Mouse (Mus musculus) lung, postnatal 4 days (tissue): ENCODE data around the gene Endov.

Experiments used
- DNase-seq, 2 experiments: peaks; one replicate each; pipeline ENCODE4 v3.0.0; 2021

Endov gene

DNA sequence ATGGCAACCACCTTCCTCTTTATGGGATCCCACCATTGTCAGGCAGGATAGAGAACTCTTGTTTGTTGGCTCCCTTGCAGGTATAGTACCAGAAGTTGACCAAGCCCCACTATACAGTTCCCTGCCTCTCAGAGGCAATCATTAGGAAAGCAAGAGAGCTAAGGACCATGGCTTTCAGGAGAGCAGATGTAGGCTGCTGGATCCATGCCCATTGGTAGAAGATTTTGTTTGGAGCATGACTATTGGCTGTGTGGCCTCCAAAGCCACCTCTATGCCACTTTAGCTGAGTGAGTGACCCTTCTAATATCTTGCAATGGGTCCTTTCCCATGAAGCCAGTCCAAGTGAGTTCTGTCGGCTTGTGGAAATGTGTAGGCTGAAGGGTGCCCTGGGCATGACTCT is 28.2 kb downstream of the Endov start:
- DNase-seq = no peak

DNA sequence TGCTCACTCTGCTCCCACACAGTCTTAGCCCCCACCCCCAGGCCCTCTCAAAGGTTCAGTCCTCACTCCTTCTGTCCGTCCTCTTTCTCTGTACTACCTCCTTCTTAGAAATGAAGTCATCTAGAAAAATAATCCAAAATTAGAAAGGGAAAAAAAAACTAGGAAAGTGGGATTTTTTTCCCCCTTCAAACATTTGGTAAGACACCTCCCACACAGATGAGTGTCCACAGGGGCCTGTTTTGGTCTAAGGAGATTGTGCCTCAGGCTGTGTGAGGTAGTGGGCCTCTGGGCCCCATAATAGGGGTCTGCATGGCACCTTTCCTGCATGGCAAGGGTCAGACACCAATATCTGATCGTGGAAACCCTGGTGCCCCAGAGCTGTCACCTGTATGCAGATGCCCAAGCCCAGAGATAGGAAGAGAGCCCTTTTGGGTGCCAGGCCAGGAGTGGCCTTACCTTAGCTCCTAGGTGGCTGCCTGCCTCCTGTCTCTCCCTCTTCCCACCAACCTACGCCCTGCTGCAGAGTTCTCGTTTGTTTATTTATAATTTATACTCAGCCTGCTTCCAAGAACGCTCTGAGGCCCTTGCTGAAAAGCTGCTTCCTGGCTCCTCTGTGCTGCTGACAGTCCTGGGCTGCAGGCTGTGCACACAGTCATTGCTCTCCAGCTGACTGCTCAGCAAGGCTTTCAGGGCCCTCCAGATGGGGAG is 29.0 kb downstream of the Endov start:
- peak; percentile 29 to 56 for DNase-seq

- DNase-seq = no peak
Measured at GRCm38 (mm10) chr11:119520713-119521063, 29.5 kb downstream of the Endov start.

DNA sequence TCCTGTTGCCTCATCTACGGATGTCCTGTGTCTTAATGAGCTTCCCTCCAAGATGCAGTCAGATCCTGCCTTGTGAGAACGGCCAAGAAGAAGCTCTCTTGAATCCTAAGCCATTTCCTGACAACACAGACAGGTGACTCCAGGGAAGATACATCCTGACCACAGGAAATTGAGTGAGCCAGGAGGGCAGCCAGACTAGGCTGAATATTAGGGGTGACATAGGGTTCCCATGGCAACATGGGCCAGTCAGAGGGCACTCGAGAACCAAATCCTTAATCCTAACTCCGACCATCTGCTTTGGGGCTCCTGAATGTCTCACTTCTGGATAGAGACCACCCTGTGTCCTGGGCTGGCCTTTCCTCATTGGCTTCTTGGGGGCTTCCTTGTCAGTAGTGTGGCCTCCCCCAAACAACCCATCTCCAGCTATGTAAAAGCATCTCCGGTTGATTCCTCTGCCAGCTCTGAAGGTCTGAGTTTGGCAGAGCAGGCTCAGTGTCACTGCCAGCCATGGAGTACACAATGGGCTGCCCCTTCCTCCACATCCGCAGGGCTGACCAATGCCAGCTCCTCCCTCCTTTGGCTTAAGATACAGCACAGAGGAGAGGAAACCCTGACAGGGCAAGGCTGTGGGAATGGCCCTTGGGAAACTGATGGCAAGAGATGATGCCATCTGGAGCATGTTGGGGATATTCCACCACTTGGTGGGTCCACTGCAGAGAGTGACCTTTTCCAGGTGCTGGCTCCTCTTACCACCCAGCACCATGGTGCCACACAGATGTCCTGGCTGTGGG is 31.0 kb downstream of the Endov start:
- peak; percentile 47 to 79 for DNase-seq

- DNase-seq = peak; percentile 55 to 83
Measured at GRCm38 (mm10) chr11:119522779-119523178, 31.6 kb downstream of the Endov start.

DNA sequence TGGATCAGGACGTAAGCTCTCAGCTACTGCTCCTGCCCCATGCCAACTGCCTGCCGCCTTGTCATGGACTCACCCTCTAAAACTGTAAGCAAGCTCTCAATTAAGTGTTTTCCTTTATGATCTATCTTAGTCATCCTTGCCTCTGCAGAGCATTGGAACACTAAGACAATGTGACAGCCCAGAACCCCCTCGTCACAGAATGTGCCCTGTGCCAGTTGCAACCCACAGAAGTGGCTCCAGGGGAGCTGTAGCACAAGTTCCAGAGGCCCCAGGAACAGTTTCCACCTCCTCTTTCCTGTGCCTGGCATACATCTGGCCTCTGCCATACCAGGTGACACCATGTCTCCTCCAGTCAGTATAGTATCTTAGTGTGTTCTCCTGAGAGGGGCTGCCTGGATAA is 32.2 kb downstream of the Endov start:
- DNase-seq = no peak

DNA sequence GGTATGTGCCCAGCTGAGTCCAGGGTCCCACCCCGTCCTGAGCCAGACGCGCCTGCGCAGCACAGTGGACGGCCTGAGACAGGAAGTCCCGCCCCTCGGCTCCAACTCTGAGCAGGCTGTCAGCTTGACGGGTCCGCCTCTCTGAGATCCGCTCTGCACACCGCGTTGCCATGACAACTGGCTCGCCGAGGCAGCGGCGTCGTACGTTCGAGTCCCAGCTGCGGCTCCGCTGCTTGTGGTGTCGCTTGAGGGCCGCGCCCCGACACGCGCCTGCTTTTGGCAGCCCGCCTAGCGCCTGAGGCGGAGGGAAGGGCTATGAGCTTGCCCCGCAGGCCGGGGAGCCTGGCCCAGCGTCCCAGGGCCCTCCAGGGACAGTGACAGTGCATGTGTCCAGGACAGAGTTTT is 33.4 kb downstream of the Endov start:
- peak; percentile 89 to 94 for DNase-seq

DNA sequence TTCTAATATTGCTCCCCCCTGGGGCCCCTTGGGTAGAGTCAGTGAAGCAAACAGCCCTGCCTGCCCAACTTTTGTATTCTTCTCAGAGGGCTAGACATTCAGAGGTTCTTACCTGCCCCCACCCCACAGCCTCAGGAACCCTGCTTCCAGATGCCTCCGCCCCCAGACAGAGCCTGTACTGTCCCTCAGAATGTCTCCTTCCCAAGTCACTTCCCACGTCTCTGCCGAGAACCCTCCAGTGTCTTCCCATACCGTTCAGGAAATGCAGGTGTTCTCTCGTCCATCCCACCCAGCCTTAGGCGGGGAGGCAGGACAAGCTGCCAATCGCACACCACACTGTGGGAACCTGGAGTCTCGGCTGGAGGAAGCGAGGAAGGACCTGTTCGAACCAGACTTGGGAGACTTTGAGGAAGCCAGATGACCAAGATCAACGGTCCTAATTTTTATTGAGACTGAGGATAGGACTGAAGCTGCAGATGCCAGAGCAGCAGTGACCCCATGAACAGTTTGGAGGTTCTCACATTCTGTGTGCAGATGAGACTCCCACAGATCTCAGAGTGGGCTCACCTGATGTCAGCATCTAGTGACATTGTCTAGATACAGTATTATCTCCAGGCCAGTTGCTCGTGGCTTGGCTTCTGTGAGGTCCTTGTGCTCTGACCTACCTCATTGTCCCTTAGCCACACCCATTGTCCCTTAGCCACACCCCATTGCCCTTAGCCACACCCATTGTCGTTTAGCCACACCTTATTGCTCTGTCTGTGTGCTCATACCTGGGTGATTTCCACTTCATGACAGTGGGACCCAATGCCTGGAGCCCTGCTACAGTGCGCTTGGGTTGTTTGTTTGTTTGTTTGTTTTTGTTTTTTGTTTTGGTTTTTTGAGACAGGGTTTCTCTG is 35.2 kb downstream of the Endov start:
- DNase-seq = no peak

- no peak for DNase-seq
Measured at GRCm38 (mm10) chr11:119528930-119529329, 37.8 kb downstream of the Endov start.

DNA sequence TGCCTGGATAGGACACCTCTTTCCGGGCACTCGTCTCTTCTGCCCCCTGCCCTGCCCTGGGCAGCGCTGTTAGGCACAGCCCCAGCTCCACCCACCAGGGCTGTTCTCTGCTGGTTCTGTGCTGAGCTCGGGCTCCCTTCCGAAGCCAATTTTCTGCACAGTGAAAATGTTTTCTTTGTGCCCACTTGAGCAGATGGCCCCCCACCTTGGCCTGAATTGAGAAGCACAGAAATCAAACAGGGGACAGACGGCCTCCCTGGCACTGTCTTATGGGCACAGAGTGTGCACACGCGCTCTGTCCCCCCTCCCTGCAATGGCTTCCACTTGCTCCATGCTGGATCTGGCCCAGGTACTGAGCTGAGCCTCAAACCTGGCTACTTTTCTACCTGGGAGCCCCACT is 41.3 kb downstream of the Endov start:
- no peak for DNase-seq

DNA sequence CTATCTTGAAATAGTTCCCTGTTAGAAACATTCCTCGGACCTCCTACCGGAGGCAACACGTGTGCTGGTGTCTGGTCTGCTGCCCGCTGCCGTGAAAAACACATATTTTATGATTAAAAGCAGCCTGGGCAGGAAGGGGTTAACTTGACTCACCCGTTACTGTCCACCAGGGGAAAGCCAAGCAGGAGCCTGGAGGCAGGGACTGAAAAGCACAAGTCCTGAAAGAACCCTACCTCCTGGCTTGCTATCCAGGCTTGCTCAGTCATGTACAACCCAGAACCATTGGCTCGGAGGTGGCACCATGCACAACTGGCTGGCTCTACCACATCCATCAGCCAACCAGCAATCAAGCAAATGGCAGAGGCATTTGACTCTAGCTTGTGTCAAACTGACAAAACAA is 42.6 kb downstream of the Endov start:
- DNase-seq = no peak

GRCm38 (mm10) chr11:119539944-119540343 is 48.8 kb downstream of the Endov start:
- no peak for DNase-seq

- DNase-seq = no peak
Measured at GRCm38 (mm10) chr11:119540560-119540959, 49.4 kb downstream of the Endov start.

DNA sequence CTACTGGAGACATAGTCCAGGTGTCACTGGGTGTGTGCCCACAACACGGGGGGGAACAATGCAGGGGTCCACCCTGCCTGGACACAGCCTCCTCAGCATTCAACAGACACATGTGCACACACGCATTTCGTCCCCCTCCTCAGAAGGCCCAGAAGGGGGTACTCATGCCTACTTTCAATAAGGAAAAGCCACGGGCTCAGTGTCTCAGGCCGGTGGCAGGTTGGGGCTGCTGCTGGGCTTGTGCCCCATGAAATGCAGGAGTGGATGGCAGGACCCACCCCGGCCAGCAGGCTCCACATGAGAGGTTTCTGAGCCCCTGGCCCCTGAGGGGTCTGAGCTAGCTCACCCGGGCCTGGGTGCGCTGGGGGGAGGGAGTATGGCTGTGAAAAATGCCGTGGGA is 49.9 kb downstream of the Endov start:
- DNase-seq = no peak

DNA sequence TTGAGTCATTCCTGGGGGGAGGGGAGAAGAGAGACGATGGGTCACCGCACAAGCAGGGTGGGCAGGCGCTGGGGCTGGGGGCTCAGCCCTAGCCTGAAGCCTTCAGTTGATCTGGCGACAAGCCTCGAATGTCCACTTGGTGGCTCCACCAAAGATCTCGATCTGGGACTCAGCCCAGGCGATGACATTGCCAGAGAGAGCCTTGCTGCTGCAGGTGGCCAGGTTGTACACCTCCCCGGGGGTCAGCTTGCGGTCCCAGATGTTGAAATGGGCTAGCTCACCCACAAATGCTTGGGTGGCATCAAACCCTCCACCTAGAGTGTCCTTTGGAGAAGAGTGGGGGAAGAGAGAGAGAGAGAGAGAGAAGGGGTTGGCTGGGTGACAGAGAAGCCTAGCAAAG is 51.2 kb downstream of the Endov start:
- no peak for DNase-seq

GRCm38 (mm10) chr11:119542886-119543285 is 51.7 kb downstream of the Endov start:
- DNase-seq = no peak

GRCm38 (mm10) chr11:119543816-119544517 is 52.8 kb downstream of the Endov start:
- DNase-seq = no peak

DNA sequence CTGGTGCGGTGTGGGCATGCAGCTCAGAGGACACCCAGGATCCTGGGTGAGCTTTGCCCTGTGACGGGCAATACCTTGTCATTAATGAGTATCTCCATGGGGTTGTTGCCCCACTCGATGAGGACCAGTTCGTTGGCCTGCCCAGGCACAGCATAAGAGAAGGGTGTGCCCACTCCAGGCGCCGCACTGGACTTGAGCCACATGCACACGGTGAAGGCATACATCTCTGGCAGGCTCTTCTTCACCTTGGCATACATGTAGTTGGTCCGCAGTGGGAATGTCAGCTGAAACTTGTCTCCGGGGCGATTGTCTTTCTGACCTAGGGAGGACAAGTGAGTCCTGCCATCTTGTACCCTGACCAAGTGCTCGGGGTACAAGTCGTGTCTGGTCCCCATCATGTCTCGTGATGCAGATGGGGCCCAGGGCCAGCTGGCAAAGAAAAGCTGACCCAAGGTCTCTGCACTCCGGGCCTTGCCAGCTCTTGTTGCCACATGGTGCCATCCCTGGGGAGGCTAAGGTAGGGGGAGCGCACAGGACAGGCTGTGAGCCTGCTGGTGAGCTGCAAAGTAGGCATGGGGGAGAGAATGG is 53.5 kb downstream of the Endov start:
- DNase-seq = no peak

DNA sequence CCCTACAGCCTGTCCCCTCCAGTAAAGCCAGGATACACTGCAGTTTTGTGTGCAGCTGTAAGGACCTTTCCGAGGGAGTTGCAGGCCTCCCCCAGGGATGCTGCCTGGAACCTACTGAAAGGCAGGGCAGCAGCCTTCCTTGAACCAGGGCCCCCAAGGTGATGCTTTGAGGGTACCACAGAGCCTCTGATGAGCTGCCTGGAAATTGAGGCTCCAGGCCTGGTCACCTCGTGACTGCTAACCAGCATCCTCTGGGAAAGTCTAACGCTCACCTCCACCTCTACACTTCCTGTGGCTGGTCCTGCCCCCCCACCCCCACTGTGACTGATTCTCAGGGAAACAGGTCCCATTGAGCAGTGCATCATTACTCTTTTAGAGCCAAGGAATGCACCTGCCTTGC is 54.1 kb downstream of the Endov start:
- DNase-seq = no peak

GRCm38 (mm10) chr11:119545741-119546495 is 54.8 kb downstream of the Endov start:
- DNase-seq = no peak

DNA sequence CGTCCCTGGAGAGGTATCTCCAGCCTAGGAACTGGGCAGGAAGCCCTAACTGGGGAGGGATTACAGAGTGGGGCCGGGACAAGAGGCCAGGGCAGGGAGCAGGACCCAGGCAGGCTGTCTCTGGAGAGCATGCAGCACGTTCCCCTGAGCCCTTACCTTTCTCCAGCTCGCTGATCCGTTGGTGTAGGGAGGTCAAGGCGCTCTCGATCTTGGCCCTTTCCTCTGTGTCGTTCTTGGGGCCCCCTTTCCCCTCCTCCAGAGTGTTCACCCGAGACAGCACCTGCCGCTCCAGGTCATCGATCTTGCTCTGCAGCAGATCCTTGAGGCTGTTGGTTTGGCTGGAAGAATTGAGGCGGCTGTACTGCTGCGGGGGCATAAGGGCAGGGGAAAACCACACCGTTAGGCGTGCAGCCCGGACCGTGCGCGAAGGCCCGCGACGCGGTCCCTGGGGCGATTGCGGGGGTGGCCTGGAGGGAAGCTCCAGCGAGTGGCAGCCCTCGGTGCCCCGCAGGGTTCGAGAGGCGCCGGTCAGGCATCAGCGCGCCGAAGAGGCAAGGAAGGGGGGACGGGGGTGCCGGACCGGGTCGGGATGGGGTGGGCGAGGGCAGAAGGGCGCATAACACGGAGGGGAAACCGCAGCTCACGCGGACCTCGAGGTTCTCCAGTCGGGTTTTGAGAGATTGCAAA is 55.5 kb downstream of the Endov start:
- no peak for DNase-seq
